Mouse (Mus musculus) lung, postnatal 14 days (tissue): Measurements from ENCODE around the gene N4bp2l1.
A peak's percentile ranks its signal among the peaks of the same experiment; 100 is the strongest.

ENCODE experiments used
- DNase-seq: peaks from one replicate; pipeline ENCODE4 v3.0.0; 2021

The N4bp2l1 gene

DNA sequence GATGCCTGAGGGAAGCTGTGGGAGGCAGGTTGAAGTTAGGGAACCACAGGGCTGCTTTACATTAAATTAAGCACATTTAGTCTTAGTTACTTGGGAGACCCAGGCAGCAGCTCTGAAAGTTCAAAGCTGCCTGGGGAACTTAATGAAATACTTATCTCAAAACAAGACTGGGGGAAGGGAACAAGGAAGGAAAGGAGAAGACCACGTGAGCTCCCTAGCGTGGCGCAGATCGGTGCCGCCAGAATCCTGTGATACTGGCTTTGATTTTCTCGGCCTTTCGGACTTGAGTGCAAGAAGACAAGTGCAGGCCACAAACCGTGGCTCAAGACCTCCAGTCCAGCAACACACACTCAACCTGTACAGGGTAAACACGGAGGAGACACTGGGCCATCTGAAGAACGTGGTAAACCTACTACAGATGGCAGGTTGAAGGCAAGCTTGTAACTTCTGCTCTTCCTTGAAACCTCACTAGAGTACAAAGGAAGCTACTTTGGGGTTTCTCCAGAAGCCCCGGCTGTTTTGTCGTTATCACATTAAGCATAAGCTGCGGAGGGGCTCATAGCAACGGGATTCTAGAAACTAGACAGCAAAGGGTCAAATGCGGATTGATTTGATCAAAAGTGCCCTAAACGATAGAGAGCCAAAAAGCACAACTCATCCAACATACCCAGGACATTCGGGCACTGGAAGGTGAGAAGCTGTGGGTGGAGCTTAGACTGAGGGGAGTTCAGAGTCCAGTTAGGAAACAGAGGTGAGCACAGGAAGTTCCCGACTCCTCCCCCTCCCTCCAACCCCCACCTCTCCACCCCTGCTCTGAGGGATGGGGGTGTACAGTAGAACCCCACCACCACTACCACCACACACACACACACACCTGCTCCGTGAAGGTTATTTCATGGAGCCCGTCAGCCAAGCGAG, 1.5 kb upstream of the N4bp2l1 start:
- no peak for DNase-seq

DNA sequence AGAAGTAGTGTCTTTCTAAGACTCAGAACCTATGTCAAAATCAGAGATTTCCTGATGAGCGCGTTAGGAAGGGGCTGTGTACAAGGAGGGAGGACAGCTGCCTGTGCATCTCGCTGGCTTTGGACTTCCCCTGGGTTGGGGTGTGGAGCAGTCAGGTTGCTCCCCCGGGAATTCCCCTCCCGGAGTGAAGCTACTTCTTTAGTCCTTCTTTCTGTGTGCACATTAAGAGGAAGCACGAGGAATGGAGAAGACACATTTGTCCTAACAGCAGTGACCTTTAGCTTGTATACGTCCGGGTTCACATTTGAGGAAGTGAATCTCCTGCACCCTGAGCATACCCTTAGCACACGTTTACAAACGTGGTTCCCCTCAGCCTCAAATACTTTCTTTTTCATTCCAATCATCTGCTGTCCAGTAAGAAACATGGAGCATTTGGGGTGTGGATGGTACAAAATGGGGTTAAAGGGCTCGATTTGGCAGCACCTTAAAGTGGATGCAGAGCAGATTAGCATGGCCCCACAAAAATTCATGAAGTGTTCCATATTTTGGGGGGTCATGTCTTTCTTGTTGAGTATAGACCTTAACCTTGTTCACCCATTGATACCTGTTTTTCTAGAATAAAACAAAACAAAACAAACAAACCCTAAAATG, 1.5 kb downstream of the N4bp2l1 start:
- no peak for DNase-seq

DNA sequence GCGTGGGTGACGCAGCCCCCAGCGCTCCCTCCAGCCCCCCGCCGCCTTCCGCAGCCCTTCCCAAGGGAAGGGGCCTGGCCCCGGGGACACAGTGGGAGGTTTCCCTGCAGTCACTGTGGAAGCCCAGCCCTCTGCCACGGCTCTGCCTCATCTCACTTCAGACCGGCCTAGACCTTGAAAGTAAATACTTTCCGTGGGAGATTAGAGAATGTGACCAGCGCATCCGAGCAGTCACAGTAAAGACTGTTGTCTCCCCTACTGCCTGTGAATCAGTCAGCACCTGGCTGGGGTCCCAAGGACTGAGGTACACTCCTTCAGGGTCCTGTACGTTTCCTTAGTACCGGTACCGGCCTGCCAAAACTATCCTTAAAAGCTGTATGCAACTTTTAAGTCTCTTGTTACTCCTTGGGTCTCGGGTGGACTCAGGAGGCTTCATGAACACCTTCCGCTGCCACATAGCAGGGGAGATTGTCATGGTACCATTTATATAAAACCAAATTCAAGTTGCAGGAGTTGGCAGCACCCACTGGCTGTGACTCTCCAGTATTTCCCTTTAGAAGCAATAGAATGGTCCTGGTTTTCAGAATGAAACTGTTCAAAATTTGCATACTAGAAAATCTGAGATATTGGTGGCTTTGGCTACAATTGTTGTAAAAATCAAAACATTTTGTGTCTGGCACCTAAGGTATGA, 2.2 kb downstream of the N4bp2l1 start:
- DNase-seq = peak; percentile 21

DNA sequence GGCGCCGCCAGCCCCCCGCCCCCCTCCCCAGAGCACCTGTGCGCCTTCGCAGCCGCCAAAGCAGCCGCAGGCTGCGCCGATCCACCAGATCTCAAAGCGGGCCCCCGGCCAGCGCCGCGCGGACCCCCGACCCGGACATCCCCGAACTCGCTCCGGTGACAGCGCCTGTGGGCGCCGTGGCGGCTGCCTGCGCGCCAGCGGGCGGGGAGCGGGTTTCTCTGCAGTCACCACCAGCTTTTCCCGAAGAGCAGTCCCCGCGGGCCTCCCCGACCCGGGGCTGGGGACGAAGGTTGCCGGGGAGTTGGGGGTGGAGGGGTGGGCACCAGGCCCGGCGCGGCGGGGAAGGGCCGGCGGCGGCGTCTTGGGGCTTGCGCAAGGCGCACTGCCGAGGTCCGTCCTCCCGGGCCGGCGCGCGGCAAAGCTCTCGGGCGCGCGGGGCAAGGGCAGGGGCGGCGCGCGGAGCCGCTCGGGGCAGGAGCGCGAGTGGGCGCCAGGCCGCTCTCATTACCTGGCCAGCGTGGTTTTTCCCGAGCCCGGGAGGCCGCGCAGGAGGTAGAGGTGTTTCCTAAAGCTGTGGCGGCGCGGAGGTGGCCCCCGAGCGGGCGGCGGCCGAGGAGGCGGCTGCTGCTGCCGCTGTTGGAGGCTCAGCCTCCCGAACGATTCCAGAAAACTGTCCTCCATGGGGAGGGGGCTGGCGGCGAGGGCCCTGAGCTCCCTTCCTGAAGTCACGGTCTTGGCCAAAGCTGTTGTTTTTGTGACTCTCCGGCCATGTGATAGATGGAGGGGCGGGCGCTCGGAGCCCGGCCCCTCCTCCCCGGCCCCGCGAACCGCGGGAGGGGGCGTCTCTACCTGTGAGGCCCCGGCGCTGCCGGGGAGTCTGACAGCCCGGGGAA, 3.0 kb downstream of the N4bp2l1 start:
- DNase-seq = peak; percentile 58

DNA sequence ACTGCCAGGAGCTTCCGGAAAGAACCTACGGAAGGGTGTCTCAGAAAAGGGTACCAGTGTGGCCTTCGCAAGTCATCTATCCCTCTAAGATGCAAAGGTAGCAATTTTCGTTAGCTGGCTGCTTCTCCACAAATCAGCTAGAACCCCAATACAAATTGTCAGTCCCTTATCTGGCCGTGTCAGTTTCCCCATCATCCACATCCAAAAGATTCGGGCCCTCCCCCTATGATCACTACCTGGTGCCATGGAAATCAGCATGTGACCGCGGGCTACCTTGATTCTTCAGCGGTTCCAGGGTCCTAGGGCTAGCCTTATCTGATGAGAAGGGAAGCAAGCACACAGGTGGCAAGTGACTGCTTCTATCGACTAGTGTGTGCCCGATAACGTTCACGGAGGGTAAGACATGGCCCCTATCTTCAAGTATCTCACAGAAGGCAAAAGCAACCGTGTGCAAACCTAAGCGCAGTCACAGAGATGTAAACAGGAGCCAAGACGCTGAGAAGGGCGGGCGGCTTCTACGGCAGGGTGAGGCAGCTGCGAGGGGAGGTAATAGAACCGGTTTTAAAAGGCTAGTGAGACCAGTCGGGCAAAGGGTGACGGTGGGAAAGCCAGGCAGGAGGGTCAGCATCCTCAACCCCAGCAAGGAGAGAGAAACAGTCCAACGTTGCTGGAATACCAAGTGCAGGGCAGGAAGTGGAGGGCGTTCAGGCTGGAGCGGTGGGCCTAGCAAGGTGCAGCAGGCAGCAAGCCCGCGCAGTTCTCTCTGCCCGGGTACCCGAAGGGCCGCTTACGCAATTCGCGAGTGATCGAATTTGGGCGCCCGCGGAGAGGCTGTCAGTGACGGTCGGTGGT, 3.9 kb downstream of the N4bp2l1 start:
- DNase-seq = peak; percentile 53

DNA sequence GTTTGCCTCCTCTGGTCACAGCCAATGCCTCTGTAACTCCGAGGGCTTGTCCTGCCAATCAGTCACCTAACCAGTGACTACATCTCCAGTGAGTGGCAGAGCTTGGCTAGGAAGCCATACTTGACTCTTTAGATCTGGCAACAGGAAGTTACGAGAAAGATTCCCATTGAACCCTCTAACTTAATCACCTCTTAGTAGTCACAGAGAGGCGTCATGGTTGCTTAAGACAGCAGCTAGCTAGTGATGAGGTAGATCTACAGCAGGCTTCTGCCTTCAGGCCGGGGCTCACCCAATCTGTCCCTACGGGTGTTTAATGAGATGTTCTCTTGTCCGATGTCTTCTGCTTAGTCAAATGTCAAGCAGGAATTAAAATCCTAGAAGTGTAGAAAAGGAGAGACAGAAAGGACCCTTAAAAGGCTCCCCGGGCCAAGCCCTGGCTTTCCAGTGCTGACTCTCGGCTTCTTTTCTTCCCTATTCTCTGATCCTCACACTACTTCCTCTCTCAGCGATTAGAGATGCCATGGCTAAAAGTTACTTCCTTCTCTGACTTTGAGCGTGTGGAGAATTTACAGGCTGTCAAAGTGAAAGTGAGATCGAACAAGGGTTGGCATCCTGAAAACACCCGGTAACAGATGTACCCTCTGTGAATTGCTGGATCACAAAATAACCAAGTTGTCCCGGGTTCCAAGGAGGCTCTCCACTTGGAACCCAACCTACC, 4.6 kb downstream of the N4bp2l1 start:
- DNase-seq = no peak

DNA sequence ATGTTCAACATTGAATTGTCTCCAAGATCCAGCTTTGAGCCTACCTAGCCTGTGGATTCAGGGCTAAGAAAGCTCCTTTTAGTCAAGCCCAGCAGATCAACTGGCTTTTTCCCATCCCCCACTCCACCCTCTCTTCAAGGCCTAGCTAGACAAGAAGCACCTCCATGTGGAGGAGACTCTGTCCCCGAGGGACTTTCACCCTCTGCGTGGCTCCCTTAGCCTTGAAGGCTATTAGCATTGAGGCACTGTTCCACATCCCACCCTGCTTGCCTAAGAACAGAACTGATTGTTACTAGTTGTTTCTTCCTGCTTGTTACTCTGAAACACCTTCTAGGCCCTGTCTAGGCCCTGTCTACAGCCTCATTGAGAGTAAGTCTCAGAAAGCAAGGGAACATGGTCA, 7.0 kb downstream of the N4bp2l1 start:
- no peak for DNase-seq

DNA sequence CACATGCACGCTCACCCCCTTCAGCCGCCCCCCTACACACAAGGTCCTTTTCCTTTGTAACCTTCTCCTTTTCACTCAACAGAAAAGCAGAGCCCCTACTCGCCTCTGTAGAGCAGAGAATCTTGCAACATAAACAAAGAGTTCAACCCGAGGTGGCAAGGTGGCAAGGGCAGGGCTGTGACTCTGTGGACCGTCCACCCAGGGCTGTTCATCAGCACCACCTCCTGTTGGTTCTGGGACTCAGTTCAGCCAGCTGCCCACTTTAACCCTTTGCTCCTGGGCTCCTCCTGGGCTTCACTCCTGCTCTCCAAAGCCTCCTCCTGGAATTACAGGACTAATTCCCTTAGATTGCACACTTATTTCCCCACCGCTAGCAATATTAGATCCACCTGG, 12.7 kb downstream of the N4bp2l1 start:
- no peak for DNase-seq

DNA sequence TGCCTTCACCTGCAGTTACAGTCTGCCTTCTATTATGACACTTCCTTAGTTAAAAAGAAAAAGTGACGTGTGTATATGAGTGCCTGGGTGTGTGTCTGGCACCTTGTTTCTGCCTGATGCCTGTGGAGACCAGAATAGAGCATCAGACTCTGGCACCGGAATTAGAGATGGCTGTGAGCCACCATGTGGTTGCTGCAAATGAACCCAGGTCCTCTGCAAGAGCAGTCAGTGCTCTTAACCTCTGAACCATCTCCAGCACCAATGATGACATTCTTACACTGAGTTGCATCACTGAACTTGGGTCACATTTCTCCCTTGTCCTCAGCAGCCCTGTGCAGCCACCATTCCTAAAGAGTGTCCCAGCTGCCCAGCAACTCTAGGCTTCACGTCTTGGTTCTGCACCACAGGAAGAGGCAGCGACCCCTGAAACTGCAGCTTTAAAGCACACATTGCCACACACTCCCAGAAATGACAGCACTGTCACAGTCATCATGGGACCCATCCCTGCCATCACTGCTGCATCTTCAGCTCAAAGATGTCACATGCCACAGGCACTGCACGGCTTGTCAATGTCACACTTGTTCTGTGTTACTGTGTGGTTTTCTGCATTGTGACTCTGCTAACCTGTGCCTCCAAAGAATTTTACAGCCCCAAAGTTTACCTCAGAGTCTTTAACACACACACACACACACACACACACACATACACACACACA, 13.2 kb downstream of the N4bp2l1 start:
- DNase-seq = peak; percentile 39

DNA sequence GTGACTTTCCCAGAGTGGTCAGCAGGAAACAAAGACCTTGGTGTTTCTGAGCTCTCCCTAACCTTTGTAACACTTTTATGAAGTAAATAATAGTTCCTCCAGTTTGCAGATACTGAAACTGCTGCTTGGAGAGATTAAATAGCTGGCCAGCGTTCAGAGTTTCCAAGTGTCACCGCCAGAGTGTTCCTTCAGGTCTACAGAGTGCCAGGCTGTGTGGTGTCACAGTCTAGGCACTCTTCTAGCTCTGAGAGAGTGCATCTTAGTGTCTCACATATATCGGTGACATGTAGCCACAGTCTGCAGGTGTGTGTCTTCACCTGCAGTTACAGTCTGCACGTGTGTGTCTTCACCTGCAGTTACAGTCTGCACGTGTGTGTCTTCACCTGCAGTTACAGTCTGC, 13.8 kb downstream of the N4bp2l1 start:
- DNase-seq = no peak

DNA sequence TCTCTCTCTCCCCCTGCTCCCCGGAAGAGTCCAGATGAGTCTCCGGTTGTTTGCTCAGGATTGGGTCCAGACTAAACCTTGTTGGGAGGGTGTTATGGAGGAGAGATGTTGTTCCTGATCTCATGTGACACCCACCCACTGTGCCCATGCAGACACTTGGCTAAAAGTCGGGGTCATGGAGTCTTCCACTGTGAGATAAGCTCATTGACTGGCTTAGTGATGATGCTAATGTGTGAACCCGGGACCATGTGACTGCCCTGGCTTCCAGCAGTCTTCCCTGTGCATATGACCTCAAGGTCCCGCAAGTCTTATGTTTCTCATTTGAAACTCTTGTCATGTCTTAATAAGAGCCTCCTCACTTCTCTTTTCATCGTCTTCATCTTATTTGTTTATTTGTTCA, 15.8 kb downstream of the N4bp2l1 start:
- DNase-seq = no peak

DNA sequence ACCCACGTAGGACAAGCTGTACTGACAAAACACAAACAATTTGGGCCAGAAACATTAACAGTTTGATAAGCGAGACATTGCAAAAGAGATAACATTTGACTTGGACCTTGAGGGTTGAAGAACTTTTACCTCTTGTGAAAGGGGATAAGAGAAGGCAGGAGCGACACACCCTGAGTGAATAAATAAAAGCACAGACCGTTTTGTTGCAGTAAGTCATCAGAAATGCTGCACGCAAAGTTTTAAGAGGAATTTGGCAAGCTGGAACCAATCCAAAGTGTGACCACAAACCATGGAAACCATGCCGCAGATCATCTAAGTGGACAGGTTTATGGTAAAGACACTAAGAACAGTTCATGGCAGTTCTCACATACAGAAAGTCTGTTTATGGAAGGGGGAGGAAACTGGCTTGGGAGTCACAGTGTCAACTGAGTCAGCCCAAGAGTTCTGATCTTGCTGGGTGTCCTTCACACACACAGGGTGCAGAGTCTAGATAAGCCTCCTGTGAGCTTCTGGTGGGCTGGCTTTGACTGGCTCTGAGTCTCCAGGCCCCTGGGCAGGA, 18.3 kb downstream of the N4bp2l1 start:
- DNase-seq = no peak

DNA sequence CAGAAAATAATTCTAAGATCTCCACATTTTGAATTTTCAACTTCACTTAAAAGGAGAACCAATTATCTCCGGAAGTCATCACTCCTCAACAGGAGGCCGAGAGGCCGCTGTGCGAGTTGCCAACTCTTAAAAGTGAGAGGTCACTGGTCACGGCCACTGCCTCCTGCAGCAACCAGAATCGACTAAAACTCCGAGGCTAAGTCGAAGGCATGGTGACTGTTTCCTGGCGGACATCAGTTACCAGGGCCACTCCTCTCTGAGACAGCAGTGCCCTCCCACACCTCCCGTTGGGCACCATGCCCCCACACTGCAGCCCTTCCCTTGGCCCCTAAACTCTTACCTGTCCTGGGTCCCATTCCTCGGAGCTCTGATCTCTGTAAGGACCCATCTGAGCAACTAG, 20.2 kb downstream of the N4bp2l1 start:
- no peak for DNase-seq

DNA sequence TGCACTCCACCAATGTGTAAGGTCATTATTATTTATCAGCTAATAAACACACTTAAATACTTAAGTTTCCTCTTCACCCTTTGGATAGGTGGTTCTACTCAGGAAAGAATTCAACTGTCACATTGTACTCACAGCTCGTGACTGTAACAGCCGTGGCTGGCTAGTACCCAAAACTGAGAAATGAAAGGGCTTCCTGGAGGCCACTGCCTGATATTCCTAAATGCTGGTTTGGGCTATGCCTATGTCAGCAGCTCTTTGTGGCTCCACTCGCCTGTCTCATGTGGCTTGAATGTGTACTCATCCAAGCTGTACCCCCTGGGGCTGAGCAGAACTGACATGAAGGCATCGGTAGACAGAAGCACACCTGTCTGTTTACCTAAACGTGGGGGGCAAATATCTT, 22.1 kb downstream of the N4bp2l1 start:
- no peak for DNase-seq

DNA sequence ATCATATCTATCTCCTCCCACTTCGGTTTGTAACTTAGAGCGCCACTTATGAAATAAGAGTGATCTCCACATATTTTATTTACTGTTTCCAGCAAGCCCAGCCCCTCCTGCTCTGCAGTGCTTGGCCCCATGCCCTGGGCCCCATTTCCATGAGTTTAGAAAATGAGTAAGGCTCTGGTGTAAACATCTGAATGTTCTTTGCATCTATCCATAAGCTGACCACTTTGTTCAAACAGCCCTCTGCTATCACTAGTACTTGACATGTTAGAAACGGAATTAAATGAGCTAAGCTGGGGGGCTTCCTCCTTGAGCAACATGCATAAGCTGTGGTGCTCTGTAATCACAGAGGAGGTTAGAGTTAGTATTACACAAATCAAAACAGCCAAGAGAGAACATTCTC, 22.6 kb downstream of the N4bp2l1 start:
- DNase-seq = no peak

DNA sequence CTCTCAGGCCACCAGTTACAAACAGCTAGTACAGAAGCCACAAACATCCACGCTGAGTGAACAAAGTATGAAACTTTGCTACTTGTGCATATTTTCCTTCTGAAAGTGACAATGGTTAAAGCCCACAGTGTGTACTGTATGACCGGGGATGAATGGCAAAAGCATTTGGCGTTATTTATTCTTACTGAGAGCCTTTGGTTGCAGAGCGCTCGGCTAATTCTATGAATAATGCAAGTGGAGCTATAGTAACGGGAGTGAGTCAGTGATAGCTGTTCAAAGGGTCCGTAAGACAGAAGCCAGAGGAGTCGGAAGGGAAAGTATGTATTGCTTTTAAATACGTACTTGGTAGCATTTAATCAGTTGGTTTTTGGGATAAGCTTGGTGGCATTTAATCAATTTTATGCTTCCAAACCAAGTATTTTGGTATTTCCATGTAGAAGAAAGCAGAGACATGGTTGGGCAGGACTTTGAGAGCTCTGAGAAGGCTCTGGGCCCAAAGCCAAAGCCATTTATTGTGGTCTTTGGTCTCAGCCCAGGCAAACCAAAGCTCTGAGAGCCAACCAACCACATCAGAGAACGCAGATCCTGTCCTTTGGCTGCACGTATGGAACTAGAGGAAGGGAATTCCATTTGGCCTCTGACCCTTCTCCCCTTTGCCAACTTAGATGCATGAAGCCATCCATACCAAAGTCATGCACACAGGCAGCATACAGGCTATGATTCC, 26.3 kb downstream of the N4bp2l1 start:
- no peak for DNase-seq

DNA sequence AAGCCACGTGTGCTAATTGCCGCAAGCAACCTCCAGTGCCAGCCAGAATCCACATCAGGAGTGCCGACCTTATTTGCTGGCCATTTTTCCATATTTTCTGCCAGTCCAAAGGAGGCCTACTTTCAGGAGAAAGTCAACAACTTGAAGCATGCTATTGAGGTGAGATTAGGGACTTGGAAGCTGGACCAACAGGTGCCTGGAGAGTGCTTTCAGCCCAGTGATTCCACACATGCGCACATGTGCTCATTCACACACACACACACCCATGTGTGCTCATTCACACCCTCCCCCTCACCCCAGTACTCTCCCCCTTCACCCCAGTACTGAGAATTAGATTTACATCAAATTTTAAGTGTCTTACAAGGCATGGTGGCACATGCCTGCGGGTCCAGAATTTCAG, 30.0 kb downstream of the N4bp2l1 start:
- DNase-seq = peak; percentile 16

DNA sequence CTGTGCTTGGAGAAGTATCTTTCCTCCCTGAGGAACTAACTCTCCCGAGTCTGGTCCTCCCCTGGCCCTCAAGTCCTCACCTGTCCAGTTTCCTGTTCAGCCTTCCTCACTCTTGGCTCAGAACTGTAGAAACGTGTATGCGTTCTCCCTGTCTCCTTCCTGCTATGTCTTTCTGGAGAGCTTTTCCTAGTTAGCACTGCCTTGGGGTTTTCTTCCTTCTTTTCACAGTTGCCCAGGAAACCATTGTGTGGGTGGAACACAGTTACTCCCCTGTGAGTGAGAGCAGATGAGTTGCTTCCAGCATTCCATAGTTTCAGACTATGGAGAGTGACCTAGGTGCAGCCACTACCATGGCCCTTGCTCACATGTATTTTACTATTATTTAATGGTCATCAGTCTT, 30.8 kb downstream of the N4bp2l1 start:
- DNase-seq = no peak

DNA sequence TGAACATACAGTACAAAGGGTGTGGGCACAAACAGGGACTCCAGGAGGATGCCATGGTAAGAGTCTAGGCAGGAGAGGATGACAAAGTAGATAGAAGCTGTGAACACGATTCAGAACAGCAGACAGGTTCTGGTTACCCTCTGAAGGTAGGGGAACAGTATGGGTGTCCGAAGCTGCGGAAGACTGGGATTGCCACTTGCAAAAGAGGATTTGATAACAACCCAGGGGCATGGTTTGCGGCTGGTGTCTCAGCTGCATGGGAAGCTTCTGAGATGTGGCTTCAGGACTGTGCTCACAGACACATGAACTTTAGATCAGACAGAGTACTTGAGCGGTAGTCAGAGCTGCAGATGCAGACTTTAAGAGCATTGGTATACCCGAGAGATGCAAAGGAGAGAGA, 32.6 kb downstream of the N4bp2l1 start:
- no peak for DNase-seq
